Mouse (Mus musculus): ENCODE measurements around the gene Ncor2. TPM values are rescaled to one million over a fixed set of nuclear protein-coding genes. Genes with fewer than 3 reads are reported as not detected.

The Ncor2 gene
- polyA plus RNA-seq, 1 experiment: 49.9 TPM

DNA sequence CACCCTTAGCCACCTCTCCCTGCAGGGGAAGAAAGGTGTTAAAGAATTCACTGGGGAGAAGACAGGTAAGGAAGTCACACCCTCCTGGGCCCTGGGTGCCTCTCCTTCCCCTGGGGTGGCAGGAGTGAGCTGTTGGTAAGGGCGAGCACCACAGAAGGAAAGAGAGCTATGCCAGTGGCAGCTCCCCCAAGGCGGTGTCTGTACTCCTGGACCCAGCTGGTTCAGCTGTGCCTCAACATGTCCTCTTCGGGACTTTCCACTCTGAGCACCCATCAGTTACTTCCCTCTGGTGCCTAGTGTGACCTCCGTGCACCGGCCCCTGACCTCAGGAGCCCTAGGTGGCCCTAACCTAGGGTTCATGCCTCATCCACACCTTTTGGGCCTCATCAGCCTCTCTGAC, 31.9 kb downstream of the Ncor2 start:
- Histone ChIP-seq H3K4me3 (ENCODE audit: low read depth, low read length) (no peak overlapping the region), H3K27ac (ENCODE audit: insufficient read depth, low read depth, low read length) (no peak overlapping the region), H3K4me1 (ENCODE audit: control insufficient read depth, insufficient read depth, insufficient read length, low read length) (peaks cover 5% of the 10 kb centered on the region), H3K27me3 (ENCODE audit: control insufficient read depth, insufficient read depth, low read length) (no peaks in the 10 kb centered on the region), H3K36me3 (ENCODE audit: control insufficient read depth, insufficient read depth, low read length) (no peaks in the 10 kb centered on the region)
- WGBS: 68% methylated on average over 5 of the region's 5 CpGs
- no peak for TF ChIP-seq CTCF (IDR thresholded peaks at IDR 0.05; ENCODE audit: extremely low read depth, insufficient read length, insufficient replicate concordance, low read depth, low read length)
- TF ChIP-seq POLR2A (IDR thresholded peaks at IDR 0.05; ENCODE audit: low read depth, low read length): no peak

- H3K36me3 ChIP-seq (ENCODE audit: control insufficient read depth, insufficient read depth, low read length): no peaks in the 10 kb centered on the region
- 88% methylated on average over 12 of the region's 12 CpGs for WGBS
- H3K4me1 ChIP-seq (ENCODE audit: control insufficient read depth, insufficient read depth, insufficient read length, low read length): peaks cover 29% of the 10 kb centered on the region
- TF ChIP-seq POLR2A (IDR thresholded peaks at IDR 0.05; ENCODE audit: low read depth, low read length): no peak
- TF ChIP-seq CTCF (IDR thresholded peaks at IDR 0.05; ENCODE audit: extremely low read depth, insufficient read length, insufficient replicate concordance, low read depth, low read length): no peak
- H3K4me3 ChIP-seq (ENCODE audit: low read depth, low read length): no peak overlapping the region
- H3K27ac ChIP-seq (ENCODE audit: insufficient read depth, low read depth, low read length): no peak overlapping the region
- H3K27me3 ChIP-seq (ENCODE audit: control insufficient read depth, insufficient read depth, low read length): no peaks in the 10 kb centered on the region
These were observed 35.7 kb downstream of the Ncor2 start for GRCm38 (mm10) chr5:125143114-125143872.

DNA sequence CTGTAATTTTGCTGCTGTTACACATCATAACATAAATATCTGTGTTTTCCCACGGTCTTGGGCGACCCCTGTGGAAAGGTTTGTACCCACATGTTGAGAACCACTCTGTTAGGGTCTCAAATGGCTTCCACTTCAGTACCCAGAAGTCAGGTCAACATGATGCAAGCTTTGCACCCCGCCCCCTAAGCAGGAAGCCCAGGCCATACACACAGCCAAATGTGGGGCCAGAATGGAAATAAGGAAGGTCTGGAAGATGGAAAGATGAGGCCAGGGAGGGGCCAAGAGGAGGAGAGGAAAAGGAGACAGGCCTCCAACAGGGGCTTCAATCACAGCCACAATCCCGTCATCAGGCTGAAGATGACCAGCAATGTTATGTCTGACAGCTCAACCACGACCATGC, 37.1 kb downstream of the Ncor2 start:
- H3K4me1 ChIP-seq (ENCODE audit: control insufficient read depth, insufficient read depth, insufficient read length, low read length): peaks cover 39% of the 10 kb centered on the region
- H3K36me3 ChIP-seq (ENCODE audit: control insufficient read depth, insufficient read depth, low read length): no peaks in the 10 kb centered on the region
- H3K4me3 ChIP-seq (ENCODE audit: low read depth, low read length): no peak overlapping the region
- H3K27me3 ChIP-seq (ENCODE audit: control insufficient read depth, insufficient read depth, low read length): no peaks in the 10 kb centered on the region
- no peak for TF ChIP-seq POLR2A (IDR thresholded peaks at IDR 0.05; ENCODE audit: low read depth, low read length)
- WGBS: 46% methylated on average over 5 of the region's 5 CpGs
- peak overlapping the region; percentile 90 for H3K27ac ChIP-seq (ENCODE audit: insufficient read depth, low read depth, low read length)

- Histone ChIP-seq H3K4me3 (ENCODE audit: low read depth, low read length) (peak overlapping the region; percentile 33), H3K27me3 (ENCODE audit: control insufficient read depth, insufficient read depth, low read length) (no peaks in the 10 kb centered on the region), H3K27ac (ENCODE audit: insufficient read depth, low read depth, low read length) (peak overlapping the region; percentile 90), H3K4me1 (ENCODE audit: control insufficient read depth, insufficient read depth, insufficient read length, low read length) (peaks cover 39% of the 10 kb centered on the region), H3K36me3 (ENCODE audit: control insufficient read depth, insufficient read depth, low read length) (no peaks in the 10 kb centered on the region)
- 5% methylated on average over 7 of the region's 7 CpGs for WGBS
- no peak for TF ChIP-seq CTCF (IDR thresholded peaks at IDR 0.05; ENCODE audit: extremely low read depth, insufficient read length, insufficient replicate concordance, low read depth, low read length)
- TF ChIP-seq POLR2A (IDR thresholded peaks at IDR 0.05; ENCODE audit: low read depth, low read length): no peak
These were observed 37.5 kb downstream of the Ncor2 start for GRCm38 (mm10) chr5:125141525-125141880.

DNA sequence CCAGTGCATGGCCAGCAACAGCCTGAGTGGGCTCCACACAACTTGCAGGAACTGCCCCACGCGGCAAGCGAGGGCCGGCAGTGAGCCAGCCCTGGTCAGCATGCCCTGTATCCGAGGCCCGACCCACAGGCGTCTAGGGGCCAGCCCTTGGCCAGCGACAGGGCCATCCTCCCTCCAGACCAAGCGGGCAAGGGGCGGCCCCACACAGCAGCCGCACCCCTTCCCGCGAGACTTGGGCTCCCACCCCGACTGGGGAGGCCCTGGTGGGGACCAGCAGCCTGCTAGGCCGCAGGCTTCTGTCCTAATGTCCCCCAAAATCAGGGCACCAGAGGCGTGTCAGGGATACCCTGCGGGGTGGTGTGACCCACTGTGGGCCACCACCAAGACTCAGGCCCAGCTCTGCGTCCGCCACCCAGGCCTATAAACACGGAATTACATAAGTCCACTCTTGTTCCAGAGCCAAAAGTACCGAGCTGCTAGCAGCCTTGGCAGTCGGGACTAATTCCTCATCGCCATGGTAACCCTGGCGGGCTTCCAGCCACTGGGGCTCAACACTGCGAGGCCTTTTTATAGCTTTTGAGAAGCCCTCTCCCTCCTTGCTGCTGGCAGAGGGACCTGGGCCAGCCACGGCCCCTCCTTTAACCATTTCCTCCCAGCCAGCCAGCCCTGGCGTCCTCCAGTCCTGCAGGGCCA, 38.0 kb downstream of the Ncor2 start:
- peaks cover 39% of the 10 kb centered on the region for H3K4me1 ChIP-seq (ENCODE audit: control insufficient read depth, insufficient read depth, insufficient read length, low read length)

DNA sequence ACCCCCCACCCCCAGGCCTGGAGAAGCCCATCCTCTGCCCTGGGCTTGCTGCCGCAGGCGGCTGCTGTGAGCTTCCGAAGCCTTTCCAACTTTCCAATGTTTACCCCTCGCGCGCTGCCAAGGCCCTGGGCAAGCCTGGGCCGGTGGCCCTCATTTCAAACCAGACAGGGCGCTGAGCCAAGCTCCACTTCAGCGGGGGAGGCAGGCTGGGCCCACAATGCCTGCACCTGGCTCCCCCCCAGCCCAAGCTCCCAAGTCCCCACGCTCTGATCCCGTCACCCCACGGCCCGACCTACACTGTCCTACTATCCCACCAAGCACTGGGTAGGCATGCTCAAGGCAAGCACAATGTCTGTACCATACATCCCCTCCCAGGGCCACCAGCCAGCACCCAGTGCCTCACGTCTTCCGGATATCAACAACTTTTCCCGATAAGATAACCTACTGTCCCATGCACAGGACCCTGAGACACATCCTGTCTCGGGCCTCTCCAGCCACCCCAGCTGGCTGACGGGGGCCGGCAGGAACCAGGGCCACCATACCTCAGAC, 38.8 kb downstream of the Ncor2 start:
- 18% methylated on average over 19 of the region's 19 CpGs for WGBS
- TF ChIP-seq CTCF (IDR thresholded peaks at IDR 0.05; ENCODE audit: extremely low read depth, insufficient read length, insufficient replicate concordance, low read depth, low read length): no peak
- TF ChIP-seq POLR2A (IDR thresholded peaks at IDR 0.05; ENCODE audit: low read depth, low read length): no peak
- peaks cover 41% of the 10 kb centered on the region for H3K4me1 ChIP-seq (ENCODE audit: control insufficient read depth, insufficient read depth, insufficient read length, low read length)

More for the DNA sequence above, 38.0 kb downstream of the Ncor2 start:
- 4% methylated on average over 27 of the region's 27 CpGs for WGBS
- H3K4me3 ChIP-seq (ENCODE audit: low read depth, low read length): peak overlapping the region; percentile 42
- no peaks in the 10 kb centered on the region for H3K36me3 ChIP-seq (ENCODE audit: control insufficient read depth, insufficient read depth, low read length)
- TF ChIP-seq CTCF (IDR thresholded peaks at IDR 0.05; ENCODE audit: extremely low read depth, insufficient read length, insufficient replicate concordance, low read depth, low read length): no peak
- no peak for TF ChIP-seq POLR2A (IDR thresholded peaks at IDR 0.05; ENCODE audit: low read depth, low read length)
- no peaks in the 10 kb centered on the region for H3K27me3 ChIP-seq (ENCODE audit: control insufficient read depth, insufficient read depth, low read length)
- peak overlapping the region; percentile 90 for H3K27ac ChIP-seq (ENCODE audit: insufficient read depth, low read depth, low read length)

GRCm38 (mm10) chr5:125139669-125140068, 39.4 kb downstream of the Ncor2 start:
- Histone ChIP-seq H3K27me3 (ENCODE audit: control insufficient read depth, insufficient read depth, low read length) (no peaks in the 10 kb centered on the region), H3K4me3 (ENCODE audit: low read depth, low read length) (no peak overlapping the region), H3K36me3 (ENCODE audit: control insufficient read depth, insufficient read depth, low read length) (no peaks in the 10 kb centered on the region), H3K4me1 (ENCODE audit: control insufficient read depth, insufficient read depth, insufficient read length, low read length) (peaks cover 46% of the 10 kb centered on the region), H3K27ac (ENCODE audit: insufficient read depth, low read depth, low read length) (no peak overlapping the region; the same call in 1 of the 2 replicates)
- WGBS: 56% methylated on average over 5 of the region's 5 CpGs
- TF ChIP-seq CTCF (IDR thresholded peaks at IDR 0.05; ENCODE audit: extremely low read depth, insufficient read length, insufficient replicate concordance, low read depth, low read length) (no peak), POLR2A (IDR thresholded peaks at IDR 0.05; ENCODE audit: low read depth, low read length) (no peak)

More for the DNA sequence above, 38.8 kb downstream of the Ncor2 start:
- Histone ChIP-seq H3K4me3 (ENCODE audit: low read depth, low read length) (peak overlapping the region; percentile 42), H3K27me3 (ENCODE audit: control insufficient read depth, insufficient read depth, low read length) (no peaks in the 10 kb centered on the region), H3K27ac (ENCODE audit: insufficient read depth, low read depth, low read length) (peak overlapping the region; percentile 88), H3K36me3 (ENCODE audit: control insufficient read depth, insufficient read depth, low read length) (no peaks in the 10 kb centered on the region)
